Mouse (Mus musculus) olfactory bulb, adult 2 months (tissue): ENCODE data around the gene Inpp5d.
"Not testable (repeated sequence)": the region's sequence is repeated elsewhere in the genome, so short reads cannot be mapped to it uniquely, and the experiment has no call there.

ENCODE experiments used
- CTCF ChIP-seq: fragments of 200-500 bp; IDR thresholded peaks from 2 replicates; pipeline ENCODE4 v1.5.1; 2012; ENCODE audit warnings: low read depth, mild to moderate bottlenecking, low read length, moderate library complexity; ENCODE audit not compliant: insufficient read depth
- POLR2A ChIP-seq: fragments of 200-500 bp; IDR thresholded peaks from 2 replicates; pipeline ENCODE4 v1.6.1; 2012; ENCODE audit warnings: mild to moderate bottlenecking, low read depth, low read length, moderate library complexity; ENCODE audit not compliant: insufficient read depth

- not testable (repeated sequence) for TF ChIP-seq CTCF, POLR2A
Measured at GRCm38 (mm10) chr1:87682473-87682872, 62.4 kb downstream of the Inpp5d start.
